Mouse (Mus musculus) ES-Bruce4 (cell line): ENCODE measurements around the gene Zfp212.

Experiments used
- CTCF ChIP-seq: IDR thresholded peaks from one replicate; pipeline ENCODE4 v1.8.1; 2011; ENCODE audit warnings: low read depth, low read length
- EP300 ChIP-seq: IDR thresholded peaks from 2 replicates; pipeline ENCODE4 v1.6.1; 2011; ENCODE audit warnings: low read depth, low read length; ENCODE audit not compliant: insufficient read depth
- POLR2A ChIP-seq: IDR thresholded peaks from one replicate; pipeline ENCODE4 v1.8.1; 2011; ENCODE audit warnings: low read length; ENCODE audit not compliant: insufficient read depth

GRCm38 (mm10) chr6:47918768-47919274, 1.5 kb upstream of the Zfp212 start:
- TF ChIP-seq POLR2A (no peak), CTCF (no peak), EP300 (no peak)
